Mouse (Mus musculus) G1E (cell line): ENCODE data around the gene Slc25a13. TPM values are rescaled to one million over a fixed set of nuclear protein-coding genes. Genes with fewer than 3 reads are reported as not detected.

Experiments used
- ATAC-seq: 2 replicates; pipeline ENCODE4 v1.8.0; 2016; ENCODE audit warnings: mild to moderate bottlenecking; ENCODE audit not compliant: insufficient number of reproducible peaks, poor library complexity, low FRiP score, severe bottlenecking; ENCODE audit errors: extremely low read depth
- DNase-seq: peaks from one replicate; pipeline ENCODE4 v3.0.0; 2012; ENCODE audit warnings: low spot score
- H3K27me3 ChIP-seq: 2 replicates; pipeline ENCODE4 v1.6.1; 2012; ENCODE audit warnings: mild to moderate bottlenecking, low read length, inconsistent platforms; ENCODE audit not compliant: insufficient read depth
- H3K36me3 ChIP-seq: replicated peaks from 2 replicates; pipeline ENCODE3; 2012; ENCODE audit warnings: mild to moderate bottlenecking, inconsistent platforms
- H3K4me1 ChIP-seq: 2 replicates; pipeline ENCODE4 v1.6.1; 2012; ENCODE audit warnings: low read depth, low read length, inconsistent platforms, mixed read lengths; ENCODE audit not compliant: insufficient read depth
- H3K4me3 ChIP-seq: 2 replicates; pipeline ENCODE4 v1.5.1; 2012; ENCODE audit warnings: low read depth, mild to moderate bottlenecking, inconsistent platforms, low read length, moderate library complexity, mixed read lengths
- H3K9me3 ChIP-seq: replicated peaks from 2 replicates; pipeline ENCODE4 v1.6.1; 2012; ENCODE audit warnings: inconsistent platforms
- CTCF ChIP-seq: IDR thresholded peaks from 2 replicates; pipeline ENCODE4 v1.5.1; 2012; ENCODE audit warnings: low read depth, low read length, inconsistent platforms, mixed read lengths
- GATA1 ChIP-seq: IDR thresholded peaks from 2 replicates; pipeline ENCODE4 v1.6.1; 2012; ENCODE audit warnings: borderline replicate concordance, low read length, inconsistent platforms, mixed read lengths
- GATA2 ChIP-seq: IDR thresholded peaks from 2 replicates; pipeline ENCODE4 v1.6.1; 2012; ENCODE audit warnings: low read depth, low read length, inconsistent platforms, borderline replicate concordance
- POLR2AphosphoS5 ChIP-seq: IDR thresholded peaks from 2 replicates; pipeline ENCODE4 v1.6.1; 2012; ENCODE audit warnings: low read depth, low read length, inconsistent platforms; ENCODE audit not compliant: insufficient replicate concordance
- TAL1 ChIP-seq: conservative IDR thresholded peaks from 2 replicates; pipeline ENCODE4 v1.6.1; 2012; ENCODE audit warnings: low read depth, low read length, inconsistent platforms, mixed read lengths
- polyA plus RNA-seq: library from polyadenylated mRNA; stranded (reverse); fragments of >175 nt; gene quantifications from 2 replicates; pipeline ENCODE4 v1.2.3, GENCODE M21; 2012
- total RNA-seq, 2 experiments: library from RNA; stranded (forward) in 1 of 2; stranded (reverse) in 1 of 2; fragments of 200-1000 nt in 1 of 2; fragments of >200 nt in 1 of 2; fragmentation: Nextera tagmentation in 1 of 2; gene quantifications; 2 replicates each; pipeline ENCODE4 v1.2.3; 2014 to 2017

Slc25a13 gene
- total and polyA plus RNA-seq, 3 experiments = 6.6 to 52.7 (median 24.6) TPM

DNA sequence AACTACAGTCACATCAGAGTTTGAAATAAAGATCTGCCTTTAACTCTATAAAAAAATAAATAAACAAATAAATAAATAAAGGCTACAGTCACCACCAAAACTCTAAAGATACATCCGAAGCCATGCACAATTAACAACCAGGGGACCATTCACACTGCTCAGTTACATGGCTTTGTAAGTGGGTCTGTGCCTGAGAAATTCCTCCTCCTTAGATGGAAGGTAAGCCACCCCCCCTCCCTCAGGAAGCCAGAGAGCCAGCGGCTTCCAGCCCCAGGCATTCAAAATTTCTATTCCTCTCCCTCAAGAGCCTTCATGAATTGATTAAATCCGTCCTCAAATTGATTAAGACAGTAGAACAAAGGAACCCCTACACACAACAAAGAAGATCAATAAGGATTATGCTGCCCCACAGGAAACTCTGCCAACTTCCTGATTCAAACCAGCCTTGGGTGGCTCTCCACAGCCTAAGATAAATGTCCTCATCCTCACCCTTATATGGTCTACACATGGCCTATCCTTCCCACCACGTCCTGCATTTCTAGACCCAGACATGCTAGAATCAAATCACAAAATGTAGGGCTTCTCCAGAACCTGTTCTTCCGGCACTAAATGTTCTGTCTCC, 41.5 kb downstream of the Slc25a13 start:
- Histone ChIP-seq H3K36me3 (peaks cover 53% of the 10 kb centered on the region), H3K4me1 (no peaks in the 10 kb centered on the region), H3K4me3 (no peak overlapping the region), H3K27me3 (no peaks in the 10 kb centered on the region), H3K9me3 (no peaks in the 10 kb centered on the region)
- TF ChIP-seq GATA1 = no peak
- TF ChIP-seq POLR2AphosphoS5 = no peak
- no peak for TF ChIP-seq TAL1
- TF ChIP-seq GATA2 = no peak
- TF ChIP-seq CTCF = no peak
- DNase-seq = no peak
- ATAC-seq = no peak

DNA sequence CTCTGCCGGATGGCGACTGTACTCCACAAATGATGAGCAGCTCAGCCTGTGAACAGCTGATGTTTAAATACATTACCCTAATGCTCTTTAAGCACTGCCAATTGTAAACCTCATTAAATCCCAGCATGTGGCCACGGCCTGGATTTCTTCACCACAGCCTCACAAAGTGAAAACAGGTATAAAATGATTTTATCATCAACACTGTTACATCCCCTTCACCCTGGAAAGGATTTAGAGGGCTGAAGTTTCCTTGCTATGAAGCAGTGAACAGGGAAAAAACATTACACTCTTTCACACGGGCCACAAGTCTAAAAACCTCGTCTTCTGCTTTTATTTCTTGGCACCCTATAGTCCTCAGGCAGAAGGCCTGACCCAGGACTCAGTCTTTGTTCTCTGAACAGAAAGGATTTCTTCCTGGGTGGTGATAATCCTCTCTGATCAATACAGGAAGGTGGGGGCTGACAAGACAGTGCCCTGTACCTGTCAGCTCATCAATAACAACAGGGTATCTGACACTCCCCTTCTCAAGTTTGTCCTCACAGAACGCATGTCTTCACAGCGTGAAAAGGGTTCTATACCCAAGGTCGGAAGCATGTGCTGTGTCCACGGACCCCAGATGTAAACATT, 42.9 kb downstream of the Slc25a13 start:
- no peak overlapping the region for H3K4me3 ChIP-seq
- no peaks in the 10 kb centered on the region for H3K27me3 ChIP-seq
- no peaks in the 10 kb centered on the region for H3K9me3 ChIP-seq
- H3K36me3 ChIP-seq = peaks cover 54% of the 10 kb centered on the region
- DNase-seq = no peak
- no peaks in the 10 kb centered on the region for H3K4me1 ChIP-seq
- TF ChIP-seq POLR2AphosphoS5 (no peak), TAL1 (no peak), GATA1 (no peak), CTCF (no peak), GATA2 (no peak)
- no peak for ATAC-seq

DNA sequence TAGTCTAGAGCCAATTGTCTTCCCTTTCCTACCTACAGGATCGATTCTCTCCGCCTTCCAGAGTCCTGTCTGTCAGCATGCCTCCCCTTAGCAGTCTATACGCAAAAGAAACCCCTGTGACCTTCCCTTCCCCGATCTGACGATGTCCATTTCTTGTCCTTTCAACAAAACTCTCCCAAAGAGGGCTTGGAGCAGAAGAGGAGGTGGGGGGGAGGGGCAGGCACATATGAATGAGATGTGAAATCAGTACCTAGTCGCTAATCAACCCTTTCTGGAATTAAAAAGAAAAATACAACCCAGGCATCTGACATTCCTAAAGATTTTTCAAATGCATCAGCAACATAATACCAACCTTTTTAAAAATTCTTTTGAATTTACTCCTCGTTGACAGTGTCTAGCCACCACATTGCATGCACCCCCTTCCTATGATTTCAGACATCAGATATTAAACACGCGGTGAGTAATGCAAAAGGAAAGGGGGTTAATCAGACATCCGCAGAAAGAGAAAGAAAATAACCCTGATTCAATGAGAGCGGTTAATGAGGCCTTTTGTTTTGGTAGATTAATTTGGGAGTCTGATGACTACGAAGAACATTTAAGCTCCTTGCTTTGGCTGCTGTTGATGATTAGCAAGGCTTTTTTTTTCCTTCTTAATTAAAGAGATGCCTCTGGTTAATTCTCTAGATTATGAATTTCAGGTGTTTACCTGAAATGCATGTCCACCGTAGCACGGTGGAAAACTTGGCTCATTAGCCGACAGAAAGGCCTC, 43.6 kb downstream of the Slc25a13 start:
- DNase-seq = no peak
- TF ChIP-seq CTCF (no peak), TAL1 (no peak), GATA1 (no peak), GATA2 (no peak)

DNA sequence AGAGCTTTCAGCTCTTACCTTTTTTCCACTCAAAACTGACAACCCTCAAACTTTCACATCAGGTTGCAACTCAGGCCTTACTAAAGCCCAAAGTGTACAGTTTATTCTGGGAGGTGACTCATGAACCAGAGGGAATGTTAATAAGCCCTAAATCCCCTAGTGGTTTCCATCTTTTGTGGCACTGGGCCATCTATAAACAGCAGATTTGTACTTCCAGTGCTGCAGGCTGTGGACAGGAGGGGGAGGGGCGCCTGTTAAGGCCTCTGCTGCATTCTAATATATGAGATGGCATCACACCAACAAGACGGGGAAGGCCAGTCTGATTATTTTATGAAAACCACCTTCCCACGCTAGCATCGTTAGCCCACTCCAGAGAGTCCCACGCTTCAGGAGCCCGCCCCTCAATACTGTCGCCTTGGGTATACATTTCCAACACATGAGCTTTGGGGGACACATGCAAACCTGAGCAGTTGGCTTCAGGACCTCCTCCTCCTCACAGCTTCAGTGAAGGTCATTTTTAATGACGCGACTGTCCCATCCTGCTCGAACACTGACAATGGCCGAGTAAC, 48.3 kb downstream of the Slc25a13 start:
- Histone ChIP-seq H3K9me3 (no peaks in the 10 kb centered on the region), H3K4me1 (no peaks in the 10 kb centered on the region), H3K27me3 (no peaks in the 10 kb centered on the region), H3K36me3 (peaks cover 57% of the 10 kb centered on the region), H3K4me3 (no peak overlapping the region)
- TF ChIP-seq GATA1 (no peak), CTCF (no peak), POLR2AphosphoS5 (no peak), TAL1 (no peak), GATA2 (no peak)
- DNase-seq = no peak
- no peak for ATAC-seq

More for the DNA sequence above, 43.6 kb downstream of the Slc25a13 start:
- no peaks in the 10 kb centered on the region for H3K9me3 ChIP-seq
- no peaks in the 10 kb centered on the region for H3K27me3 ChIP-seq
- peaks cover 54% of the 10 kb centered on the region for H3K36me3 ChIP-seq
- ATAC-seq = no peak
- no peak overlapping the region for H3K4me3 ChIP-seq
- no peaks in the 10 kb centered on the region for H3K4me1 ChIP-seq

DNA sequence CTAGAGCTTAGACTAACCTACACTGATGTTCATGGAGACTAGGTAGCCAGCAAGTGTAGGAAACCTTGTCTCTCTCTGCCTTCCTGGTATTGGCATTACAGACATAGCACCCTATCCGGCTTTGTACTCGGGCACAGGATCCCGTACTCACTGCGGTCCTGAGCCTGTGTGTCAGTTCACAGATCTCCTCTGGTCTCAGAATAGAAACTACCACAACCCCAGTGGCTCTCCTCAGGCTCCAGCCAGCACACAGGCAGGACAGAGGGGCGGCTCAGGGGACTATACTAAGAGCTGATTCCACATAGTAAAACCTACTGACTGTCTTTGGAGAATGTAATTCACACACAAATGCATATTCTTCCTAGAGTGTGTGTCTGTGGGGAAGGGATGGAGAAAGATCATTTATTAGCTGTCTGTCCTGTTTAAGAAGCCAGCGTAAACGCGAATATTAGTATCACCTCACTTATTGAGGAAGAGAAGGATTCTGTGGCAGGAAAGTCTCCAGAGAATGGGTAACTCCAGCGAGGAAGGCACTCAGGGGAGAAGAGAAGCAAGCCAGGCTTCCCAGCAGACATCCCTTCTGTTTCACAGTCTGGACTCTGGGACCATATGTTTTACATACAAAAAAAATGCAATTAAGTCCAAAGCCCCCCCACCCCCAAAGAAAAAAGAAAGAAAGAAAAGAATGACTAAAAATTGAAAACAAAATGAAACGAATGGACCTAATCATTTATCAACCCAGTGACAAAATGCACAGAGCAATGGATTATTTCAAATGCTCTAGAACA, 49.4 kb downstream of the Slc25a13 start:
- no peak for ATAC-seq
- TF ChIP-seq POLR2AphosphoS5 = no peak
- Histone ChIP-seq H3K4me1 (no peaks in the 10 kb centered on the region), H3K27me3 (no peaks in the 10 kb centered on the region), H3K36me3 (peaks cover 50% of the 10 kb centered on the region), H3K9me3 (no peaks in the 10 kb centered on the region), H3K4me3 (no peak overlapping the region)
- DNase-seq = no peak
